26 mouse cellular contexts compared by ENCODE assay signal in the genomic region with DNA sequence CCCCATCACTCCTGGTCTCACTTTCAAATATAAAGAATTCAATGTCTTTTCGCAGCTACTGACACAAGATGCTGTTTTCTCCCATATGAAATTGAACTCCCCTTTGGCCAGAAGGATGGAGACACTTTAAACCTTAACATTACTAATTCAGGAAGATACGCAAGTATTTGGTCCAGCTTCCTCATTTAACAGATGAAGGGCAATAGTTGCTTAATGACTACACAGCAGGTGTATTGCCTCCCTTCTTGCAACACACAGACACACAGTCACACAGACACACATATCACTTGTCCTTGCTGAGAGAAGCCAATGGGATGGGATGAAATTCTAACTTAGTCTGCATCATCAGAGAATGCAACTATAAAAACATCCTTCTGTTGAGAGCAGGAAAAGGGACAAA.
"Had no signal": no experiment of that assay in that cellular context is flagged by ENCODE, and none has a peak within 500 bp of the region (broad histone marks: within the 10 kb centered on the region; RNA-seq: fewer than 3 reads in every experiment).

No protein-coding gene starts in this region.

- H3K9me3 ChIP-seq: heart, embryonic 10.5 days; heart, embryonic 13.5 days; heart, embryonic 15.5 days; hindbrain, embryonic 13.5 days; hindbrain, embryonic 15.5 days; limb, embryonic 13.5 days; limb, embryonic 15.5 days; liver, embryonic 12.5 days had no signal

- H3K4me3 ChIP-seq: gastrocnemius, adult 2 months; heart, embryonic 10.5 days; heart, embryonic 13.5 days; heart, embryonic 15.5 days; hindbrain, embryonic 13.5 days; hindbrain, embryonic 15.5 days; layer of hippocampus, adult 2 months; limb, embryonic 13.5 days; limb, embryonic 15.5 days; liver, embryonic 12.5 days had no signal

- DNase-seq: gastrocnemius, adult 2 months; gastrocnemius, postnatal 10 days; gastrocnemius, postnatal 25 days; heart, adult 18-20 months; heart, postnatal 14 days; heart, postnatal 36 days; kidney, adult 11 months; kidney, adult 2 months; kidney, adult 9 months; kidney, postnatal 10 days; kidney, postnatal 25 days; kidney, postnatal 4 days; layer of hippocampus, postnatal 36 days; left cerebral cortex, postnatal 4 days had no signal

- H3K36me3 ChIP-seq: heart, embryonic 10.5 days; heart, embryonic 13.5 days; heart, embryonic 15.5 days; hindbrain, embryonic 13.5 days; hindbrain, embryonic 15.5 days; limb, embryonic 13.5 days; limb, embryonic 15.5 days; liver, embryonic 12.5 days had no signal

- H3K9ac ChIP-seq: heart, embryonic 13.5 days; heart, embryonic 15.5 days; hindbrain, embryonic 13.5 days; hindbrain, embryonic 15.5 days; limb, embryonic 13.5 days; limb, embryonic 15.5 days; liver, embryonic 12.5 days; liver, embryonic 14.5 days had no signal

- H3K4me1 ChIP-seq: heart, embryonic 15.5 days; hindbrain, embryonic 13.5 days; hindbrain, embryonic 15.5 days; limb, embryonic 15.5 days had no signal

- H3K4me2 ChIP-seq: heart, embryonic 13.5 days; heart, embryonic 15.5 days; hindbrain, embryonic 13.5 days; hindbrain, embryonic 15.5 days; limb, embryonic 13.5 days; limb, embryonic 15.5 days; liver, embryonic 12.5 days had no signal

- ATAC-seq: hindbrain, postnatal 0 days; intestine, embryonic 16.5 days; liver, embryonic 12.5 days had no signal

- H3K27me3 ChIP-seq: heart, embryonic 13.5 days; heart, embryonic 15.5 days; hindbrain, embryonic 13.5 days; hindbrain, embryonic 15.5 days; limb, embryonic 13.5 days; limb, embryonic 15.5 days; liver, embryonic 12.5 days had no signal

- H3K27ac ChIP-seq: gastrocnemius, adult 2 months; heart, embryonic 10.5 days; heart, embryonic 13.5 days; heart, embryonic 15.5 days; hindbrain, embryonic 13.5 days; hindbrain, embryonic 15.5 days; hindbrain, postnatal 0 days; layer of hippocampus, adult 2 months; limb, embryonic 13.5 days; limb, embryonic 15.5 days; liver, embryonic 12.5 days; liver, embryonic 14.5 days had no signal
